Mouse (Mus musculus) C2C12 (cell line): Measurements from ENCODE around the gene Mymx.

ENCODE experiments used
- CEBPB ChIP-seq: IDR thresholded peaks from one replicate; pipeline ENCODE4 v1.6.1; 2011; ENCODE audit warnings: low read depth, mild to moderate bottlenecking, control low read depth, moderate library complexity
- CTCF ChIP-seq: IDR thresholded peaks from one replicate; pipeline ENCODE4 v1.5.1; 2011; ENCODE audit not compliant: control insufficient read depth, insufficient read depth, insufficient read length
- MAX ChIP-seq: IDR thresholded peaks from one replicate; pipeline ENCODE4 v1.6.1; 2011; ENCODE audit warnings: mild to moderate bottlenecking, control low read depth
- MYOD1 ChIP-seq: IDR thresholded peaks from one replicate; pipeline ENCODE4 v1.6.1; 2011; ENCODE audit warnings: low read depth; ENCODE audit not compliant: control insufficient read depth, insufficient read length
- MYOG ChIP-seq: IDR thresholded peaks from one replicate; pipeline ENCODE4 v1.6.1; 2011; ENCODE audit not compliant: control insufficient read depth, insufficient read length; ENCODE audit errors: extremely low read depth
- USF1 ChIP-seq: IDR thresholded peaks from one replicate; pipeline ENCODE4 v1.6.1; 2011; ENCODE audit warnings: low read depth, mild to moderate bottlenecking, control low read depth, moderate library complexity

DNA sequence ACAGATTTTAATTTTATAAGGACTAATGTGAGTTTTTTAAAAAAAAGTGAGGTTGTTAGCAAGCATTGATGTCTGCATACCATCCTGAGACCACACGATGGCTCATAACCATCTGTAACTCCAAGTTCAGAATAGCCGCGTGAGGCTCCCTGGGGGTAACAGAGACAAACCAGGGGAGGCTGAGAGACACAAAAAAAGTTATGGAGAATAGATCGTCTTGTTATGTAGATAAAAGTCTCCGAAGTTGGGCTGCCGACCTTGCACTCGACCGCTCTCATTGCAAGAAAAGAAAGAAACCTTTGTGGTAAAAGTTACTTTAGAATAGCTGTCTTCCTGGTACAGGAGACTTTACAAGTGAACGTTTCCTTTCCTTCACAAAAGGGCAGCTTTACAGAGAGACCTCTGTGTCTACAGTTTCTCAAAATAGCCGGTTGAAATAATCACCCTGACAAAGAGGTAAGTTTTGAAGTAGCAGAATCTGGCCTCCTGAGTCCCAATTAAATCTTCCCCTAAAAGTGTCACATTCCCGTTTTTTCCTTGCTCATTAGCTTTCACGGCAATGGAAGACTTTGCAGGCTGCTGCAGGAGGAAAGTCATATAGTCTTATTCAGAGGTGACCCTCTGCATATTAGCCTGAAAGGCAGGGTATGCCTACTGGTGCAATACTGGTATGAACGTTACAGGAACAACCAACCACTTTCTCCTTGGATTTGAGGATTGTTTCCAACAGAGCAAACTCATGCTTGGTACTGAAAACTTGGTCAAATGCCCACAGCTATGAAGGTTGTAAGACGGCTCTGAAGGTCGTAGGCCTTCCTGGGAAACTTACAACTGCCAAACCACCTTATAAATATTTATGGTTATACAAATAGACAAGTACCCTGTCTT is 5.3 kb upstream of the Mymx start:
- no peak for TF ChIP-seq CTCF
- TF ChIP-seq MYOG = no peak
- TF ChIP-seq CEBPB = no peak
- TF ChIP-seq MAX = no peak
- TF ChIP-seq MYOD1 = no peak
- no peak for TF ChIP-seq USF1
